Mouse (Mus musculus) lung, postnatal 36 days (tissue): ENCODE measurements around the gene Tmc8.
A peak's percentile ranks its signal among the peaks of the same experiment; 100 is the strongest.
"Not testable (repeated sequence)": the region's sequence is repeated elsewhere in the genome, so short reads cannot be mapped to it uniquely, and the experiment has no call there.

ENCODE experiments used
- DNase-seq: peaks from one replicate; pipeline ENCODE4 v3.0.0; 2022; ENCODE audit warnings: mixed read lengths

Tmc8 gene

DNA sequence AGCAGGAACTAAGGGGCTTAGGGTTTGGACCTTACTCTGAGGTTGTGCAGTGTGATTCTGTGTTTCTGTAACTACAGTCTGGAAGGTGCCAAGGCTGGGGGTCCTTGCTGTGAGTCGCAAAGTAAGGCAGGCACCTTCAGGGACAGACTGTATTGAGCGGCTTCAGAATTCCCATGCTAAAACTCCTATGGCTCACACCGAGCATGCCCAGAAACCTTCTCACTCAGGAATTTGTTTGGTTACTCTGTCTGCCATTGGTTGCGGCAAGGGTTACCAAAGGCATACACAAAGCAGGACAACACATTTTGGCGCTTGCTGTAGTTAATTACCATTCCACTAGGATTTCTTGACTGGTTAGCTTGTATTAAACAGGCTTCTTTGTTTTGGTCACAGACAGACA, 44.3 kb downstream of the Tmc8 start:
- no peak for DNase-seq

DNA sequence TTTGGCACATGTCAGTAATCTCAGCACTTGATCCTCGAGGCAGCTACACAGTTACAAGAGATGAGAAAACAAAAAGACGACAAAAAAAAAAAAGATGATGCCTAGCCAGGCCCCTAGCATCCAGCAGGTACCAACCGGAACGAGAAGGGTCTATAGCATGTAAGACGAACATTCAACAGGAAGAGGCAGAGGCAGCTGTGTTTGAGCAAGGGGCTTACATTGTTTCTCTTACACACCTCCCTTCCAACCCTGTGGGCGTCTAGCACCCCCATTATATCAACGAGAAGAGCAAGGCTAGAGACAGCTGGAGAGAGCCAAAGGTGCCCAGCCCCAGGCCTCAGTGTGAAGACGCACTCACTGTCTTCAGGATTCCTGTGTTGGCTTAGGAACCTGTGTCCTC, 45.0 kb downstream of the Tmc8 start:
- no peak for DNase-seq

DNA sequence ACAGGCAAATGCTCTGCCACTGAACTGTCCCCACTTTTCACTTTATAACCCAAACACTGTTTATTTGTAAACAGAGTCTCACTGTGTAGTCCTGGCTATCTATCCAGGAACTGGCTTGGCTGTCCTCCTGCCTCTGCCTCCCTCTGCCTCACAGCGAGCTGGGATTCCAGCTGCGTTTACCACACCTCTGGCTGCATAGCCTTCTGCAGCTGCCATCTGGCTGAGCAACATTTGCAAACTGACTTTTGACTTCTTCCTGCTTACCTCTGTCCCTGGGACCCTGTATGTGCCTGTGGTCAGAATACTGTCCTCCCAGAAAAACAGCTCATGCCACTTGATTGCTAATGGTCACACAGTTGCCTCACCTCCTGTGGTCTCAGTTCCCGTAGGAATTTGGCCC, 45.5 kb downstream of the Tmc8 start:
- no peak for DNase-seq

DNA sequence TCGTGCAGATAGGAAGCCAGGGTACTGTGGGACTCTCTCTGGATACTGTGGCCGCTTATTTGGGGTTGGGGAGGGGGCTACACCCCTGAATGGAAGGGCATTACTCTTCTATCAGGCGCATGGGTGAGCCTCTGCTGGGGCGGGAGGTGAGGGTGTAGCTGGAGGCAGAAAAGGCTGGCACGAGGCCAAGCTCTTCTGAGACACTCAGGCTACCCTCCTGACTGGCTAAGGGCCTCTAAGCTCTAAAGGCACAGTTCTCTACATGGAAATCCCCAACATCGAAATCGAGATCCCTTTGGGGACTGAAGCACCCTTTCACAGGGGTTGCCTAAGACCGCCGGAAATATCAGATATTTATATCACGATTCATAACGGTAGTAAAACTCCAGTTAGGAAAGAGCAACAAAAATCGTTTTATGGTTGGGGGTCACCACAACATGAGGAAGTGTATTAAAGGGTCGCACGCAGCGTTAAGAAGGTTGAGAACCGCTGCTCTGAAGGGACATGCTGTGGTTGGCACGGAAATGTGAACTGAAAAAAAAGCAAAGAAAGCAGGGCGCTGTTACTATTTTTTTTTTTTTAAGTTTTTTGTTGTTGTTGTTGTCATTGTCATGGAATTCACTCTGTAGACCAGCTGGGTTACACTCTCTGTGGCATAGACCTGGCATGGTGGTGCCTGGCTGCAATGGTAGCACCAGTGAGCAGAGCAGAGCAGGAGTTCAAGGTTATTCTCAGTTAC, 46.4 kb downstream of the Tmc8 start:
- DNase-seq, result peak; percentile 73

DNA sequence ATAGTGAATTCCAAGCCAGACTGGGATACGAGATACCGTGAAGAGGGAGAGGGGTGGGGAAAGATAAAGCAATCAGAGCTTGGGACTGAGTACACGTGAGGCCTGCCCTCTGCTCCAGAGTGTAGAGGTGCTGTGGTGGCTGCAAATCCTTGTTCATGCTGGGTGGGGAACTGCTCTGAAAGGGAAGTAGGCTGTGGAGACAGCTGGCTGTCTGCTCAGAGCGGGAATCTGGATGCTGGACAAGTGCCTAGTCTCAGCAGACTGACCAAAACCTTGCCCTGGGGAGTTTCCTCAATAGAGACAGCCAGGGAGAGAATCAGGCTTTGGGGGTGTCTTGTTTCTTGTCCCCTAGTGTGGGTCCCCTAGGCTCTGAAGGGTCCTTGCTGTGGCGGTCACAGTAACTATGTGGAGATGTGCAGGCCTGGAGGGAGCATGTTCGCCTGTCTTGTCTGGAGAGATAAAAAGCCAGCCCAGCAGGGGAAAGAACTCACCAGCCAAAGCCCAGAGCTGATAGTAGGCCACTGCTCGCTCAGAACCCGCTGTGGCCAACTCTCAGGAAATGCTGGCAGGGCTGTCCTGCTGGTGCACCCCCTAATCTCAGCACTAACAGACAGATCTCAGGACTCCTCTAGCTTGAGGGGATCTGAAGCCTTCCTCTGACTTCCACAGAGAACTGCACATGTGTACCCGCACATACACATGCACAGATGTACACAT, 47.2 kb downstream of the Tmc8 start:
- peak; percentile 56 for DNase-seq

DNA sequence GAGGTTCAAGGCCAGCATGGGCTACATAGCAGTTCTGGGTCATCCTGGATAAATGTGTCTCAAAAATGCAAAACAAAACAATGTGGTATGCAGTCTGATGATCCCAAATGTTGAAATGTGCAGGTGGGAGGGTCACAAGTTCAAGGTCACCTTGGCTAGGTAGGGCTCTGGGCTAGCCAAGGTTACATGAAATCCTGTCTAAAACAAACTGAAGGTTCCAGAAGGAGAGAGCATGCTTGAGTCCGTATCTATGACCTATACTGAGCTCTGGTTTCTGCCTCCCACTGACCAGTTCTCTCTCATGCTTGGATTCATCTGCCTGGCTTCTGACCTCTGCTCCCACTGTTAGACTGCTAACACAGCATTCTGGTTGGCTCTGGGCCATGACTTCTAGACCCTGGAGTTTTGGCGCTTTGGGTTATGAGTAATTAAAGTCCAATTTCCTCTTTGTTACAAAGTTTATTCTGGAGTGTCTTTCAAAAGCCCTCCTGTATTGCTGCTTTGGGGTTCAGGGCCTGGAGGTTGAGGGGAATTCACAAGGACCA, 47.9 kb downstream of the Tmc8 start:
- DNase-seq, result peak; percentile 57

DNA sequence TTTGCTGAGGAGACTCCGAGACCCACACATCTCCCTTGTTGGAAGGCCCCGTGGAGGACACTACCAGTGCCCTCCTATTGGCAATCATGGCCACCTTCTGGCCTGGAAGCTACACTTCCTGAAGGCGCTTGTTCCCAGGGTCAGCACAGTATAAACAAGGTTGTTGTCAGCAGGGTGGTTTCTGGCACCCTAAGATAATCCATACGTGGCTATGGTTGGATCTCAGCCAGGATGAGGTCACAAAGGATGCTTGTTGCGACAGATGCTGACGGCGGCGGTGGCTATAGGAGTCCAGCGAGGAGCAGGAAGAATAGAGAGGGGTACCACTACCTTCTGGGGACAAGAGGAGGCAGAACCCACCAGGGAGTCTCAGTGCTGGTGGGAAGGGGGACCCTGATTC, 48.5 kb downstream of the Tmc8 start:
- peak; percentile 61 for DNase-seq

DNA sequence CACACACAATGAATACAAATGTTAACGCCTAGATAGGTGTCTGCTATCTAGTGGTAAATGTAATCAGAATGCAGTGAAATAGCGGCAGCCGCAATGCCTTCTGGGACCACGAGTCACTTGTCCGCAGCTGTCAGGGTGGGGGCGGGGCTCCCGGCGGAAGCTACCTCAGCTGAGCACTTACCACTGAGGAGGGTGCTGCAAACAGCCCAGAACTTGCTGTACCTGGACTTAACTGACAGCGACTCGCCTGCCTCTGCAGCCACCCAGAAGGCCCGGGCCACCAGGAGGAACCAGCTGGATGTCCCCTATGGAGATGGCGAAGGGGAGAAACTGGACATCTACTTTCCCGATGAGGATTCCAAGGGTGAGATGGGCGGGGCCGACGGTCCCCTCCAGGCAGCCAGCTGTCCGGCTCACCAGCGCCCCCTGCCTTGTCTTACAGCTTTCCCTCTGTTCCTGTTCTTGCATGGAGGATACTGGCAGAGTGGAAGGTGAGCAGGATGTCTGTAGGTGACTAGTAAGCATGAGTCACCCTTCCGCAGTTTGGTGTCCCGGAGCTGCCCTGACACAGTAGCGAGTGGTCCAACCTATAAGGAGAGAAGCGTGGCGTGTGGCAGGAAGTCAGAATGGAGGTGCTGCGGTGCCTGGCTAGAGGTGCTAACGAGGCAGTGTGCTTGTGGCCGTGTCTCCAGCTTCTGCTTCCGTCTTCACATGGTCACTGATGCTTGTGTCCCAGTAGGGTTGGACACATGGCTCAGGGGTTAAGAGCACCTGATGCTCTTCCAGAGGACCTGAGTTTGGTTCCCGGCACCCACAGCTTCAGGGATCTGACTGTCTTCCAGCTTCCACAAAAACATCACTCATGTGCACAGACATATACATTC, 50.5 kb downstream of the Tmc8 start:
- peak; percentile 91 for DNase-seq

DNA sequence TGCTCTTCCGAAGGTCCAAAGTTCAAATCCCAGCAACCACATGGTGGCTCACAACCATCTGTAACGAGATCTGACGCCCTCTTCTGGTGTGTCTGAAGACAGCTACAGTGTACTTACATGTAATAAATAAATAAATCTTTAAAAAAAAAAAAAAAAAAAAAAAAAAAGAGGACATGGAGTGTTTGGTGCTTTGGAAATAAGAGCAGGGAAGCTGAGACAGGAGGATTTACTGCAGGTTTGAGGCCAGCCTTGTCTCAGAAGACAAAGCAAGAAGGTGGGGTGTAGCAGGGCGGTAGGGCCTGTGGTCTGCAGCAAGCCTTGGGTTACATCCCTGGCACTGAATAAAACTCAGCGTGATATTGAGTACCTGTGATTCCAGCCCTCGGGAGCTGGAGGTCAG, 51.6 kb downstream of the Tmc8 start:
- not testable (repeated sequence) for DNase-seq

DNA sequence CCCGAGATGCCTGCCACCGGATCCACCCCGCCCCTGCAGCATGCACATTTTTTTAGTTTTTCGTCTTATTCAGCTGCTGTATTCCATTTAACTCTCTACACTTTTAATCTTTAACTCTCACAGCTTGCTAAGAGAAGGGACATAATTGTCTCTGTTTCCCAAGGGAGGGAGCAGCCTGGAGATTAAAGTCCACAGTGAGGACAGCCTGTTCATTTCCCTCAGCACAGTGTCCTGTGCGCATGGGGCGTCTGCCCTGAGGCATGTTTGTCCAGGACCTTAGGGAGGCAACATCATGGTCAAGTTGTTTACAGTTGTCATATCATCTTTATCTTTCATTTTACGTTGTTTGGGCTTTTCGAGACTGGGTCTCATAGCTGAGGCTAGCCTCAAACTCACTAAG, 52.2 kb downstream of the Tmc8 start:
- DNase-seq, result no peak

DNA sequence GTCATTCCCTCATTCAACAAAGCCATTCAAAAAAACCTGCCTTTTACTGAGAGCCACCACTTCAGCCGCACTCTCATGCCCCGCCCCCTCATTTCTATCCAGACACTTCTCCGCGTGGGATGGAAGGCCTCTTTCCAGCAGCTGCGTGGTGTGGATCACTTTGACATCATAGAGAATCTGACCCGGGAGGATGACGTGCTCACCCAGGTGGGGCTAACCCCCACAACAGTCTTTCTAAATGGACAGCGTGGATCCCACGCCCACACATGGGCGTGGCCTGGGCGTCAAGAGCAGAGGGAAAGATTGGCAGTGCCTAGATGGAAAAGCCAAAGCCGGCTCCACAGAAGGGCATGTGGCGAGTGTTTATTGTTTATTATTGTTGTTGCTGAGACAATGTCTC, 54.4 kb downstream of the Tmc8 start:
- DNase-seq, result peak; percentile 70

DNA sequence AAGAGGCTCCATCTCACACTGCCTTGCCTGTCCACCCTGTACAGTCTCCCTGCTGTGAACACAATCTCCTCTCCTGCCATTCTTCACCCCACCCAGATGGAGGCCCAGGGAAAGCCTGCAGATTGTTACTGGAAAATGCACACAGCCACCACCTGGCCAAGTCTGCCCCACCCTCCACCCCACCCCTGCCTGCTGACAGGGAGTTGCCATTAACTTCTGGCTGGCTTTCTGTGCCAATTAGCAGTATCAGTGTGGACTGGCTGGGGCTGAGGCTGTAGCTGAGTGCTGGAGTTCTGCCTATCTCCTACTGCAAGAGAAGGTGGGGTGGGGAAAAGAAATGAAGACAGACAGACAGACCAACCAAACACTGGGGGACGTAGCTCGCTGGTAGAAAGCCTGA, 56.7 kb downstream of the Tmc8 start:
- DNase-seq, result no peak

DNA sequence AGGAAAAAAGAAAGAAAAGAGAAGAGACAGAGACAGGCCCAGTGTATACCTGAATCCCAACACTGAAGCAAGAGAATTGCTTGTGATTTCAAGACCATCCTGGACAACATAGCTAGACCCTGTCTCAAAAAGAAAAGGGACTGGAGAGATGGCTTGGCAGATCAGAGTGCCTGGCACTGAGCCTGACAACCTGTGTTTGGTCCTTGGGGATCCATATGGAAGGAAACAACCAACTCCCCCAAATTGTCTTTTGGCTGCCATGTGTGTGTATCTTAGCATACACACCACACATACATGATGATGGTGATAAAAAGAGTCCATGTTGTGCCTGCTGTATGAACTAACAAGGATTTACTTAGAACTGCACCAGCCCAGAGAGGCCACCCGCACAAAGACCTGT, 57.1 kb downstream of the Tmc8 start:
- DNase-seq, result no peak

DNA sequence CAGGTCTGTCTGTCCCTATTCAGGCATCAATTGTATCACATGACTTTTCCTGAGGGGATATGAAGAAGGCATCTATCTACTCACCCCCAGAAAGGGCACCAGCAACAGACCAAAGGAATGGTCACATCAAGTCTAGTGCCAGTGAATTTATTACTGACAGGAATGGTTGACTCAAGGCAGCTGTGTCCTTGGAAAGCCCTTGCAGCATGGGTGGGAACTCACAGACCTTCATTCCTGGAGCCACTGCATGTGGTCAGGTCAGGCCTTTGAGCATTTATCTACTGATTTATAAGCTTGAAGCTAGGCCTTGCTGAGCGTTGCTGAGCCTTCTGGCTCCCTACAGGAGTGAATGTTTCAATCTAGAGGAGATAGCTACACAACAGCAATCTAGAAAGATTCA, 59.0 kb downstream of the Tmc8 start:
- no peak for DNase-seq
